8 mouse cellular contexts compared by ENCODE assay signal in genomic region chr5:52669426-52670191, GRCm38 (mm10). TPM values are rescaled to one million over a fixed set of nuclear protein-coding genes. Genes with fewer than 3 reads are reported as not detected.
DNase-seq lines count a peak whose midpoint lies in the region; ATAC-seq and TF ChIP-seq lines count a peak whose summit lies in the region.

TSS of gene Sepsecs (minus strand) at chr5:52669708.

- no peak for TF ChIP-seq POLR2A in bone marrow macrophage, adult 2 months (IDR thresholded peaks at IDR 0.05; ENCODE audit: borderline replicate concordance, low read depth, low read length)
- TF ChIP-seq POLR2A in embryonic fibroblast, embryonic 13.5 days (IDR thresholded peaks at IDR 0.05; ENCODE audit: low read depth, low read length) = peak; percentile 66

- H3K4me1 ChIP-seq in bone marrow macrophage, adult 2 months (ENCODE audit: control insufficient read depth, insufficient read depth, low read length) = peaks cover 5% of the 10 kb centered on the region
- H3K4me1 ChIP-seq in embryonic fibroblast, embryonic 13.5 days (ENCODE audit: control insufficient read depth, insufficient read depth, low read length) = no peaks in the 10 kb centered on the region
- H3K4me1 ChIP-seq in kidney, embryonic 14.5 days (ENCODE audit: control insufficient read depth, insufficient read depth, low read length) = peaks cover 3% of the 10 kb centered on the region; the same call in 1 of the 2 replicates
- peaks cover 8% of the 10 kb centered on the region; the same call in 1 of the 2 replicates for H3K4me1 ChIP-seq in limb, embryonic 15.5 days

- DNase-seq in A20 (ENCODE audit: low read depth, low spot score) = peak; percentile 92
- DNase-seq in heart, adult 9 months (ENCODE audit: low spot score in 2 of 2) = peak; percentile 89 to 90
- DNase-seq in monocyte, adult 2 months (ENCODE audit: low read depth in 1 of 2, low spot score in 2 of 2) = peak; percentile 37 to 69
- peak; percentile 86 to 89 for DNase-seq in spleen, postnatal 36 days (ENCODE audit: low spot score in 2 of 2)

- H3K27ac ChIP-seq in bone marrow macrophage, adult 2 months (ENCODE audit: insufficient read depth, low read depth, low read length) = peak within 1 kb of the TSS; percentile 37; the same call in 1 of the 2 replicates
- no peak within 1 kb of the TSS for H3K27ac ChIP-seq in embryonic fibroblast, embryonic 13.5 days (ENCODE audit: insufficient read depth, low read length)
- H3K27ac ChIP-seq in kidney, embryonic 14.5 days (ENCODE audit: low read depth, low read length) = peak within 1 kb of the TSS; percentile 20; the same call in 1 of the 2 replicates
- H3K27ac ChIP-seq in limb, embryonic 15.5 days = peak within 1 kb of the TSS; percentile 67

- ATAC-seq in kidney, embryonic 14.5 days (ENCODE audit: low FRiP score, low TSS enrichment) = peak; percentile 95
- peak; percentile 86 for ATAC-seq in limb, embryonic 15.5 days (ENCODE audit: insufficient number of reproducible peaks, low FRiP score, low TSS enrichment, low read depth)

- WGBS in kidney, embryonic 14.5 days = 4% methylated on average over 56 of the region's 56 CpGs
- WGBS in limb, embryonic 15.5 days = 4% methylated on average over 56 of the region's 56 CpGs

- H3K4me3 ChIP-seq in bone marrow macrophage, adult 2 months (ENCODE audit: insufficient read depth, low read length) = peak within 1 kb of the TSS; percentile 90
- peak within 1 kb of the TSS; percentile 96 for H3K4me3 ChIP-seq in embryonic fibroblast, embryonic 13.5 days (ENCODE audit: insufficient read depth, low read length)
- peak within 1 kb of the TSS; percentile 79 for H3K4me3 ChIP-seq in kidney, embryonic 14.5 days (ENCODE audit: low read length)
- peak within 1 kb of the TSS; percentile 90 for H3K4me3 ChIP-seq in limb, embryonic 15.5 days

- peak within 1 kb of the TSS; percentile 73 for H3K9ac ChIP-seq in kidney, embryonic 14.5 days (ENCODE audit: low read depth, low read length)
- H3K9ac ChIP-seq in limb, embryonic 15.5 days = peak within 1 kb of the TSS; percentile 79

- no peaks in the 10 kb centered on the region for H3K9me3 ChIP-seq in kidney, embryonic 14.5 days (ENCODE audit: control insufficient read depth, low read length)
- no peaks in the 10 kb centered on the region for H3K9me3 ChIP-seq in limb, embryonic 15.5 days

- TF ChIP-seq CTCF in bone marrow macrophage, adult 2 months (IDR thresholded peaks at IDR 0.05; ENCODE audit: low read depth, low read length) = no peak
- no peak for TF ChIP-seq CTCF in embryonic fibroblast, embryonic 13.5 days (IDR thresholded peaks at IDR 0.05; ENCODE audit: borderline replicate concordance, insufficient read depth, low read length)

- peaks cover 6% of the 10 kb centered on the region; the same call in 1 of the 2 replicates for H3K36me3 ChIP-seq in kidney, embryonic 14.5 days (ENCODE audit: control insufficient read depth, insufficient read depth, low read length)
- peaks cover 5% of the 10 kb centered on the region; the same call in 1 of the 2 replicates for H3K36me3 ChIP-seq in limb, embryonic 15.5 days

- H3K27me3 ChIP-seq in kidney, embryonic 14.5 days (ENCODE audit: control insufficient read depth, insufficient read depth, low read length) = no peaks in the 10 kb centered on the region
- 0 out of 2 replicates have a peak, but pooled peaks cover 3% of the 10 kb centered on the region for H3K27me3 ChIP-seq in limb, embryonic 15.5 days

- peak within 1 kb of the TSS; percentile 64 for H3K4me2 ChIP-seq in kidney, embryonic 14.5 days (replicated peaks; ENCODE audit: low read depth, low read length)
- peak within 1 kb of the TSS; percentile 68 for H3K4me2 ChIP-seq in limb, embryonic 15.5 days

RNA-seq across cellular contexts. Expression of gene Sepsecs, which starts in this region (rescaled TPM):
- polyA plus RNA-seq in bone marrow macrophage, adult 2 months (2012; ENCODE audit: insufficient read depth, insufficient read length, missing spikeins) = 7.4 and 7.5 TPM in 2 replicates
- polyA plus RNA-seq in embryonic fibroblast, embryonic 13.5 days (2011; ENCODE audit: insufficient read length, low read depth, missing spikeins) = 7.7 and 10.2 TPM in 2 replicates
- polyA plus RNA-seq in kidney, embryonic 14.5 days (2014; fragmentation: Nextera tagmentation; extraction: Ambion mirVana) = 4.2 and 9.2 TPM in 2 replicates
- polyA plus RNA-seq in limb, embryonic 15.5 days (2015; fragmentation: Nextera tagmentation; extraction: Ambion mirVana) = 7.9 and 8.5 TPM in 2 replicates
